Mouse (Mus musculus) A20 (cell line): ENCODE measurements around the gene Rhbg.

Experiments used
- DNase-seq: peaks from one replicate; pipeline ENCODE4 v3.0.0-alpha.2; 2011; ENCODE audit warnings: low read depth, low spot score

Gene Rhbg

DNA sequence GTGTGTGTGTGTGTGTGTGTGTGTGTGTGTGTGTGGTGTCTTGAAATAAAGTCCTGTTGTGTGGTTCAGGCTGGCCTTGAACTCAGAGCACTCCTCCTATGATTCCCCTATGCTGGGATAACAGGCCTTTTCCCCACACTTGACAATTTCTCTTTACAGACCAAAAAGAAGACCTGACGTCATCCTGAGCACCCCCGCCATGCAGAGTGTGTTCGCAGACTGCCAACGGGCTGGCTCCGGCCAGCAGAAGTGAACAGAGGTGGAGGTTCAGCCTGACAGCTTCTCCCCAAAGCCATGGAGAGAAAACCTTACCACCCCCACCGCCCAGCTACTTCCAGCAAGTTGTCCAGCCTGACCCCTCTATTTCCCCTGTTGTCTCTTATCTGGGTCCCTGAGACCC lies 25.0 kb downstream of the Rhbg start:
- no peak for DNase-seq

DNA sequence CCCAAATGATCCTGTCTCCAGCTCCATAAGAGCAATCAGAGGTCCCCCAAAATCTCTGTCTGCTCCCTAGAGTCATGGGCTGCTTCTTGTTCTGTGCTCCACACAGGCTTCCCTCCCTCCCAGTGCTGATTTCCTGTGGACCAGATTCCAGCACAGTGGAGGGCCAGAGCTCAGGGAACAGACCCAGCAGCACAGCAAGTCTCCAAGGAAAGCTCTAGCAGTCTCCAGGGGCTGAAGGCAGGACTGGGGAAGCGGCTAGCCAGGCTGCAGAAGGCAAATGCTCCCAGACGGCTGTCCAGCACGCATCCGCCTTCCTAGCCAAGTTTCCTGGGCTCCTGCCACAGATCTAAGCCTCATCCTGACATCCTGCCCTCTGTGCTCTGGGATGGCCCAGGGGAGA lies 25.6 kb downstream of the Rhbg start:
- no peak for DNase-seq

DNA sequence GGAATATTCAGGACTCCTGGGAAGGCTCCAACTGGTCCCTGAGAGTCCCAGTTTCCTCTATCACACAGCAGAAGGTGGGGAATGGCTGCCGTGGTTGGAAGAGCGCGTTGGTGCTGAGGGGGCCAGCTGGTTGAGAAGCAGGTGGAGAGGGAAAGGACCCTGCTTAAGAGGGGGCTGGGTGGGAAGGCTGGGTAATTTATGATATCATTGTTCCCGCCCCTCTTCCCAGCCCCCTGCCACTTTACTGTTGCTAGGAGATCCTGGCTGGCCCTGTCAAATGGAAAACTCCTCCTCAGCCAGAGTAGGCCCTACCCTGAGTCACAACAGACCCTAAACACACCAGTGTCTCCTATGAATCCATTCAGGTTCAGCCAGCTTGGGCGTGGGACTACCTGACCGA lies 26.5 kb downstream of the Rhbg start:
- DNase-seq, result no peak

DNA sequence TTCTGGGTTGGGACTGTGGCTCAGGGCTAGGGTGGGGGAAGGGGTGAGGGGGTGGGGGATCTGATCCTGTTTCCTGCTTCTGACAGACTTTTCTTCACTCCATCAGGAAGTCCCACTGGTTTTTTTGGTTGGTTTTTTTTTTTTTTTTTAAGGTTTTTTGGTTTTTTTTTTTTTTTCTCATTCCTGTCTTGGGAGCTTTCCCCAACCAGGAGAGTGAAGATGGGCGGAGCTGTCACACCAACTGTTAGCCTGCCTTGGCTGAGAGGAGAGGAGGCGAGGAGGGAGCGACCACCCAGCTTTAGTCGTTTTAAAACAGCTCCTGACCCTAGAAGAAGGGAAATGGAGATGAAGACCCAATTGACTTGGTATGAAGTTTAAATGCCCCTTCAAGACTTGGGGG lies 27.2 kb downstream of the Rhbg start:
- DNase-seq, result no peak

DNA sequence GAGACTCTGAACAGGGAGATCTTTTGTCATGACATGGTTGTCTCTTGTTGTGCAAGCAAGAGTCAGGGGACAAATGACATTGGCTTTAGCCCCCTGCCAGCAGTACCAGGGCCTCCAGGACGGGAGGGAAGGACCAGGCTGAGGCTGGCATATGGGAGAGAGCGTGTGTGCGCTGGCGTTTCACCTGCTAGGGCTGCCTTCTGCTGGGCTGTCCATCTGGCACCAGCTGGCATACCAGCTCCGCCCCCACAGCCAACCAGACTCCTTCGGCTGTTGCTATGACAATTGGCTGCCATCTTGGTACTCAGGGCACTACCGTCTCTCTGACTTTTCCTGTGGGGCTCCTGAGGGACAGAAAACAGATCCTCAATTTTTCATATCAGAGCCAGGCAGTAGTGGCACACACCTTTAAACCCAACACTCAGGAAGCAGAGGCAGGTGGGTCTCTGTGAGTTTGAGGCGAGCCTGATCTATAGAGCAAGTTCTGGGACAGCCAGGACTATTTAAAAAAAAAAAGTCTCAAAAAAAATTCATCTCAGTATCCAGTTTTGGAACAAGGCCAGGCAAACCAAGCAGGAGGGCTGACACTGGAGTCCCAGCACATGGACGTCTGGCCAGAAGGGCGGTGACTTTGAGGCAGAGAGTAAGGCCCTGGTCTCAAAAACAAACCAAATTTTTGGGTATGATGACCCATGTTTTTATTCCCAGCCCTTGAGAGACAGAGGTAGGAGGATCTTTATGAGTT lies 28.2 kb downstream of the Rhbg start:
- no peak for DNase-seq

DNA sequence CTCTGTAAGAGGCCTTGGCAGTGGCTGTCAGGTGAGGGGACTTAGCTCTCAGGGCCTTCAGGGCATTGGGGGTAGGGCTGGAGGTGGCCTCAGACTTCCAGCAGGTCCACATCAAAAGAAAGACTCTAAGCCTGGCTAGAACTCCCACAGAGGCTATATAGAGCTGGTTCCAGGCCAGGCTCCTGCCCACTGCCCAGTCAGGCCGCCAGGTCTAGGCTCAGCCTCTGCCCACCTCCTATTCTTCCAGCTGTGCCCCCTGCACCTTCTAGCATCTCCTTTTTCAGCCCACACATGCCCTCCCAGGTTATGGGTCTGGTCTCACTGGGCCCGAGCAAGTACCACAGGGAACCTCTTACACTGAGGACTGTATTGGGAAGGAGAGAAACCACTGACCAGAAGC lies 29.6 kb downstream of the Rhbg start:
- DNase-seq, result no peak

DNA sequence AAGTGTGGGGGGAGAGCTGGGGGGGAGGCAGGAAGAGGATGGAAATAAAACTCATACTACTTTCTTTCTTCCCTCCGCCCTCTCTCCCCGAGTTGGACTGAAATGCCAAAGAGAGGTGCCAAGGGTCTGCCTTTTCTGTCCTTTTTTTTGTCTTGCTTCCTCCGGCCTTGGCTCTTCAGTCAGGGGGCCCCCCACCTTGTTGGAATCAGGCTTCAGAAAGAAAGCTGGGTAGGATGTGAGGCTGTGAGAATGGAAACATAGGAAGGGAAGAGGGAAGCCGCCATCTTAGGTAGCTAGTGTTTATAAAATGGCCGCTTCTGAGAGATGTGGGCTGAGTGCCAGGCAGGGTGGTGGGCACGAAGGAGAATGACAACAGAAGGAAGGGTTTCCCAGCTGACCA lies 32.1 kb downstream of the Rhbg start:
- no peak for DNase-seq

DNA sequence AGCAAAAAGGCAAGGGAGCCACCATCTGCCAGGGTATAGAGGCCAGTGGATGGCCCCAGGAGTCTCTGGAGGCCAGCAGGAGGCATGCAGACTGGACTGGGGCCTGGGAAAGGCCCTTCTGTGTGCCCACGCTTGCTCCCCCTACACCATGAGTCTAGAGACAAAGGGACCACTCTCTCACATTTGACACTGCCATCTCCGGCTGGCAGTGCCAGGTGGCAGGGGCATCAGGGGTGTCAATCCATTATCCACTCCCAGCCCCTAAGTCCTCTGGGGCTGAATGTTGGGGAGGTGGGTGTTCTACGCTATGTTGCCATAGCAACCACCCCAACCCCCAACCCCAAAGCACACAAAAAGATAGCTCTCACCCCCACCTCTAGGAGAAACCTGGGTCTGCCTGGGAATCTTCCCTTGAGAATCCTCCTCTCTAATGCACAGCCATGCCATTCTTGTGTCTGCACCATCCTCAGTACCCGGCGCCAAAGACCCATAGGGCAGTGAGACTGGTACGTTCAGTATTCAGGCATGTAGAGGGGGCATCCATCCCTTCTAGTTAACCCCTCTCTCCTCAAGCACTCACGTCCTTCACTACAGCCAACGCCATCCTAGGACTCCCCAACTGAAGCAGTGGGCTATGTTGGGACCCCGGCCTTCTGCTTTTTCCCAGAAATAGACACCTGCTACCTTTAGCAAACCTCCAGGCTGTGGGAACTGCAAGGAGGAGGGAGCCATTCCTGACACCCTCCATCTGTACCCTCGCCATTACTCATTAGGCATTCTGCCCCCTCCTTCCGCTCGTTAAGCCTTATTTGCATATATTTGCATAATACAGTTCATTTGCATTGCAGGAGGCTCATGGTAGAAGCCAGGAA lies 32.8 kb downstream of the Rhbg start:
- no peak for DNase-seq

DNA sequence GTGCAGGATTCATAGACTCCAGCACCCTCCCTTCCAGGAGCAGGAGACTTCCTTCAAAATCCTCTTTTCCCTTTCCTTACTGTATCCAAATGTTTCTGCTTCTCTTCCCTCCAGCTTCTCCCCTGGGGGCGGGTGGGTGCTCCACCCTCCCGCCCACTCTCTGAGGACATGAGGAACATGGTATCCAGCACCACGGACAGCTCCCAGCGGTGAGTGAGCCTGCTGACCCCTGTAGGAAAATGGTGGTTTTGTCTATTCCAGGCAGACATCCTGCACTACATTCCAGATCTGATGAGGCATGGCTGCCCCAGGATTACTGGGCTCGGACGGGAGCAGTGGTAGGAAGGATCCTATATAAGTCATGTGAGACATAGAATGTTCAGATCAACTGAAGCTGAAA lies 33.7 kb downstream of the Rhbg start:
- peak; percentile 46 for DNase-seq

DNA sequence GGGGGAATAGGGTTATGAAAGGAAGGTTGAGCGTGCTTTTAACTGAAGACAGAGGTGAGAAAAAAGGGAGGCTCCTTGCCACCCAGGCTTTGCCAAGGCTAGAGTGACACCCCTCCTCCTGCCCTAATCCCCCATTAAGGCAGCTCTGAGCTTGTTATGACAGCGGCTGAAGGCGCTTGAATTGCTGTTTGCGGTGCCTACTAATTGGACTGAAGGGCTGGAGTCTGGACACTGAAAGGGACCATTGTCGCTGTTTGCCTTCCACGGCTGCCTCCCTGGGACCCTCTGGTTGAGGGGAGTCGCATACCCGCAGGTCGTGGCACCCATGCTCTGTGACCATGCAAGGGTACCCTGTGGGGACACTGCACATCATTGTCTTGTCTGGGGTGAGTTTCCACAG lies 34.6 kb downstream of the Rhbg start:
- no peak for DNase-seq

DNA sequence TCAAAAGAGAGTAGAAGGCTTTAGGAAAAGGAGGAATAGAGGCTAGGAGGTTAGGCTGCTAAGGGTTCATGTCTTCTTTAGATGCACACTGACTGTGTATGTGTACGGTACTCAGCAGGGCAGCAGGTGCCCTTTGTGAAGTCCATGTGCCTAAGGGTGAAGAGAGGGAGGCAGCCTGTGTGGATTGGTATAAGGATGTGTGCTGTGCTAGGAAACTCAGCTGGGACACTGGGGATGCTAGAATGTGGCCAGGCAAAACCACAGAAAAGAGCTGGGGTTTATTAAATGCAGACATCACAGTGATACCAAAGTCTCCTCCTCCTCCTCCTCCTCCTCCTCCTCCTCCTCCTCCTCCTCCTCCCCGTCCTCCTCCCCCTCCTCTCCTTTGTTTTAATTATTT lies 36.8 kb downstream of the Rhbg start:
- no peak for DNase-seq

DNA sequence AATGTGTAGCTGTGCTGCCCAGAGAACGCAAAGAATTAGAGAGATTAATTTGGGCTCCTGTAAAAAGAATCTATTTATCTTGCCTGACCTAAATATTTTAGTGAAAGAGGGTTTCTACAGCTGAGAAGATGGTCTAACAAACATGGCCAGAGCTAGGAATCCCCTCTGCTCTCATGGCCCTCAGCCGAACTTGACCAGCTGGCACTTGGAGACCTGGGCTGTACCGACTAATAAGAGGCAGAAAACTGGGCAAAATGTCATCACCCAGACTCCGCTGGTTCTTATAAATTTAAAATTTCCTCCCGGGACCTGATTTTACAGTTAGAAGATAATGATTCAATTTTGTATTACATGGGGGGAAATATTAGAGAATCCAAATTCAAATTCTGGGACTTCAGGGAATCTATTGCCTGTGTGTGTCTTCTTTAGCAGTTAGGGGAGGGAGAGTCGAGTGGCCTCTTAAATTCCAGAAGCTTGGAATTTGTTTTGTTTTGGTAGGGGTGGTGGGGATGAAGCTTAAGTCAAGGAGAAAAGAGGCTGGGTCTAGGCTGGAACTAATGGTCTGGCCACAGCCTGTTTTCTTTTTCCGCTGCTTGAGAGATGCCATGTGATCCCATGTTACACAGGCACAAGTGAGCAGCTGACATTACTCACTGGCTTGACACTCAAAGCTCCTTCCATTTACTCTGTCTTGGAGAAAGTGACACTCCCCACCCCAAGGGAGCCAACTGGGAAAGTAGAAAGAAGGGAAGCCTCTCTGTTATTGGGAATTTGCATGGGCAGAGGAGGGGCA lies 37.8 kb downstream of the Rhbg start:
- no peak for DNase-seq

DNA sequence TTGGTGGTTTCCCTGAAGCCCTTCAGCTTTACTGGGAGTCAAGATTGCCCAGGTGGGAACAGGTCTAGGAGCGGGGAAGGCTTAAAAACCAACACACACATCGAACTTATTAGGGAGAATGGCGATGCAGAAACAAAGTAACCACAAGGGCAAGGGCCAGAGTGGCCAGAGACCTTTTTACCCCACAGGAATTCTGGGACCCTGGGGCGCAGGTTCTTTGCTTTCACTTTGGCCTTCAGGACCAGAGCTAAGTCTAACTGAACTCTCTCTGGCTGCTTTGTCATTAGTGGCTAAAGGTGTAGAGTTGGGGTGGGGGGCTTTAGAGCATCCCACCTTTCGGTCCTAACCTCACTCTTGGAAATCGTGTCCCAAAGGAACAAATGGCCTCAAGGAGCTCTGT lies 38.4 kb downstream of the Rhbg start:
- no peak for DNase-seq

DNA sequence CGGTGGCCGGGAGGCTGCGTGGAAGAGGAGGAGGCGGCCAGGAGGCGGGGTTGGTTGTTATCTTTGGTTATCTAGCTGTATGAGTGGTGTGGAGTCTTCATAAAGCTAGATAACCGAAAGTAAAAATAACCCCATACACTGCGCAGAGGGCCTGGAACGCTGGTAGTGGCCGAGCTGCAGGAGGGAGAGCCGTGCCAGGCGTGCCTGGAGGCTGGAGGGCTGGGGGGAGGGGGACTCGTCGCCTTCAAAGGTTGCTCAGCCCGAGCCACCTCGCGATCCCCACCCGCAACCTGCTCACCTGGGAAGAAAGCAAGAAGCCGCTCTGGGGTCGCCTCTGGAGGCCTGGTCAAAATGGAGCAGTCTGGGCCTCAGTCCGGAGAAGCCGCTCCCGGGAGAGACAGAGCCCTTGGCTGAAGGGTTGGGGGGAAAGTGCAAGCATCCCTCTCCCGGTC lies 38.9 kb downstream of the Rhbg start:
- DNase-seq, result no peak

DNA sequence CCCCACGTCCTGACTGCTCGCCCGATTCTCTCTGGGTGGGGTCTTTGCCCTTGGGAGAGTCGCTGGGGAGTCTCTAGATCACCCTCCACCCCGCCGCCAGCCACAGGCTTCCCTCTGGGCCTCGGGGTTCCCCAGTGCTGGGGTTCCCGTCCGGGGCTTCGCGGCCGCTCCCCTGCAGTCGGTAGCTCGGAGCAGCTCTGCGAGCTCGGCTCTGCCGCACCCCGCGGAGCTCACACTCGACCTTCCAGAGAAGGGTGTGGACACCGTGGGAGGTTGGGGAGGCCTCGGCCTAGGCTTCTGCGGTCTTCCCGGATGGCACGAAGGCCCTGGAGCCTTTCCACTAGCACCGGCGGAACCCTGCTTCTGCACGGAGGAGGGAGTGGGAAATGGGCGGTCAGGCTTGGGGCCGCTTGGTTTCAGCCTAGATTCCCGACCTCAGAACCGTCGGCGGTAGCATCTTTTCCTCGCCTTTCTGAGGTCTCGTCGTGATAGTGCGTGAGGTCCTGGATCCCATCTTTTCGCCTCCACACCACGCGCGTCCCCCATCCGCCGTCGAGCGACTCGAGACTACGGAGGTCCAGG lies 39.4 kb downstream of the Rhbg start:
- no peak for DNase-seq

DNA sequence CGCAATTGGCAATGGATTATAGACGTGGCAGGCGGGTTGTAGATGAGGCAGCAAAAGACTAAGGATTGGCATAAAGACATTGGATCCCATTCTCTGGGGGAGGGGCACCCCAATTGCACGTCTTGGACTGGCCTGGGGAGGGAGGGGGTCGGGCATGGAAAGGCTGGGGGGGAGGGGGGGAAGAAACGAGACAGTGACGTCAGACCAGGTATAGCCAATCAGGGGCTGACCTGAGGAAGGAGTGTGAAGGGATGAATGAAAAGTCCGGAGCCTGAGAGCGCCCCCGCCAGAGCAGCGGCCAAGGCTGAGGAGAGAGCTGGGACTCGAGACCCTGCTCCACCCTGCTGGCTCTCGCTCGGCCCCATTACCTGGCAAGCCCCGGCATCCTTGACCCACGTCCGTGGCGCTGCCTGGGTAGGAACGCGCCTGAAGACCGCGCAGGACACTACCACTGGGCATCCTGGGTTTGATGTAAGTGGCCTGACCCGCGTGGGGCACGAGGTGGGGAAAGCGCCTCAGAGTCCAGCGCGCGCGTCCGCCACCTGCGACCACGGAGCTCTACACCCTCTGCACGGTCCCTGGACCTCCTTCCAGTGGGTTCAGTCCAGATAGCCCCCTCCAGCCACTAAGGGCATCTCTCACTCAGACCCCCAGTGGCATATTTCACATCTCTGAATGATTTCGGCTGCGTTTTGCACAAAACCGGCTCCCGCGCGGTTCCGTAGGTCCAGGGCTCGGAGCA lies 40.1 kb downstream of the Rhbg start:
- no peak for DNase-seq

DNA sequence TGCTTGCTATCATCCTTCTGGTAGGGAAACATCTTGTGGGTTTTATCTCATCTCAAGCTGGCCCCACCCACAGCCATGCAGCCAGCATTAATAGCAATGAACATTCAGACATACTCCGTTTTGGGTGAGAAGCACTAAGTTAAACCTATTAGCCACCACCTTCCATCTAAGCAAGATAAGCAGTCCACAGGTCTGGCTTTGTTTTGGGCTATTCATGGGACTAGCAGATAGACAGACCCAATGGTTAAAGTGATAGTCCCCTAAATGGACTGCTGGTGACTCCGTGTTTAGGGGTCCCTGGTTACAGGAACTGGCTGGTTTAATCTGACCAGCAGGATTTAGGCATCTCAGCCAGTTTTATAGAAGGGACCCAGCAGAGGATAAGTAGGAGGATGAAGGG lies 41.5 kb downstream of the Rhbg start:
- no peak for DNase-seq

DNA sequence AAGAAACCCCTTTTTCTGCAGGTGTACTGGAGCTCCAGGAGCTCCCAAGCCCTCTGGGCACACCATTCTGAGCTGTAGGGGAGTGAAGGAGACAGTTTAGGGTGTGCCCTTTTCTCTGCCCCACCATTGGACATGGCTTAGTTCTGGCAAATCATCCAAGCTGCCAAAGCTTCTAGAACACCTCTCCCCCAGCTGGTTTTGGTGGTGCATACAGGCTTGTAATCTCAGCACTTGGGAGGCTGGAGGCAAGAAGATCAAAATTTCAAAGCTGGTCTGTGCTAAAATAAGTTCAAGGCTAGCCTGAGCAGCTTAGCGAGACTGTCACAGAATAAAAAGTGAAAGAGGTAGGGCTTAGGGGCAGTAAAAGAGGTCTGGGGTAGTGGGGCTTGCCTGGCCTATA lies 42.2 kb downstream of the Rhbg start:
- no peak for DNase-seq

DNA sequence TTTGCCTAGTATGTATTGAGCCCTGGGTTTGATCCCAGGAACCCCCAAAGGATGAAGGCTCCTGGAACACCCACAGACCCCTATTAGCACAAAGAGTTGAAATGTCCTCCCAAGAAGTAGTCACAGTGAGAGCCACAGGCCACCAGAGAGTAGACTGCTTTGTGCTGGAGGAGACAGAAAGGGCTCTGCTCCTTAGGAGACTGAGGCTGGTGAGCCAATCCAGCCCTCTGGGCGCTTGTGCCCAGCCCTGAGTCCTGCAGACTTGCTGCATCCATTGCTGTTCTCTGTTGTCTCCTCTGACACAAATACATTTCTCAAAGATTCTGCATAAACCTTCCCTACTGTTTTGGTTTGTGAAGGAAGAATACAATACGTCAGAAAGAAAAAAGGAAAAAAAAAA lies 43.6 kb downstream of the Rhbg start:
- DNase-seq, result no peak

DNA sequence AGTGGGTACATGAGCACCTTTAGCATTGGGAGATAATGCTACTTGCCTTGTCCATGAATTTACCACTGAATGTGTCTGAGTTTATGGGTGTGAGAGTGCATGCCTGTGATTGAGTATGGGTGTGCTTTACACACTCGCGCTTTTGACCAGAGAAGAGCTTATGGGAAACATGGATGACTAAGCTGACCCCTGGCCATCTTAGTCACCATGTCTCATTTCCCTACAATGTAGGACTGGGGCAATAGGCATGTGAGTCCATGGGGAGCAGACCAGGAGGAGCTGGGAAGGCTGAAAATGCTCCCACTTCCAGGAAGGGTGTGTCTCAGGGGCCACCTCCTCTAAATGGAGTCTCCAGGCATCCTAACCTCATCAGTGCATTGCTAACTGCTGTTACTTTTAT lies 44.4 kb downstream of the Rhbg start:
- DNase-seq, result no peak

DNA sequence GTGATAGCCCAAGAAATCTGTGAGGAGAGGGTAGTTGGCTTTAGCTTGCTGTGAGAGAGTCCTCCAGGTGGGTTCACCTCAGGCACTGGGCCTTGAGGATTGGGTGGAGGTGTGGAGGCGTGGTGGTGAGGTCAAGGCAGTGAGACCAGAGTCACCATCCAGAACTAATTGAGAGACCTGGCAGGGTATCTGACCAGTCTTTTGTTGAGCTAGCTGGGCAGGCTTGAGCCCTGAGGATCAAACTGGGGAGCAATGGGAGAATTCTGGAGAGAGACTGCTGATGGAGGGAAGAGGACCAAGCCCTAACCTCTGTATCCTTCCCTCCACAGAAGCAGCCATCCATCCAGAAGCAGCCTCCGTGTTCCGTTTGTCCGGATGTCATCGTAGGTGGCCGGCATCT lies 45.2 kb downstream of the Rhbg start:
- no peak for DNase-seq
